Mouse (Mus musculus): ENCODE results near the gene Gm48552. TPM values are rescaled to one million over a fixed set of nuclear protein-coding genes. Genes with fewer than 3 reads are reported as not detected.

The Gm48552 gene
- polyA plus RNA-seq, 1 experiment from 2014 or later: 0.77 TPM

DNA sequence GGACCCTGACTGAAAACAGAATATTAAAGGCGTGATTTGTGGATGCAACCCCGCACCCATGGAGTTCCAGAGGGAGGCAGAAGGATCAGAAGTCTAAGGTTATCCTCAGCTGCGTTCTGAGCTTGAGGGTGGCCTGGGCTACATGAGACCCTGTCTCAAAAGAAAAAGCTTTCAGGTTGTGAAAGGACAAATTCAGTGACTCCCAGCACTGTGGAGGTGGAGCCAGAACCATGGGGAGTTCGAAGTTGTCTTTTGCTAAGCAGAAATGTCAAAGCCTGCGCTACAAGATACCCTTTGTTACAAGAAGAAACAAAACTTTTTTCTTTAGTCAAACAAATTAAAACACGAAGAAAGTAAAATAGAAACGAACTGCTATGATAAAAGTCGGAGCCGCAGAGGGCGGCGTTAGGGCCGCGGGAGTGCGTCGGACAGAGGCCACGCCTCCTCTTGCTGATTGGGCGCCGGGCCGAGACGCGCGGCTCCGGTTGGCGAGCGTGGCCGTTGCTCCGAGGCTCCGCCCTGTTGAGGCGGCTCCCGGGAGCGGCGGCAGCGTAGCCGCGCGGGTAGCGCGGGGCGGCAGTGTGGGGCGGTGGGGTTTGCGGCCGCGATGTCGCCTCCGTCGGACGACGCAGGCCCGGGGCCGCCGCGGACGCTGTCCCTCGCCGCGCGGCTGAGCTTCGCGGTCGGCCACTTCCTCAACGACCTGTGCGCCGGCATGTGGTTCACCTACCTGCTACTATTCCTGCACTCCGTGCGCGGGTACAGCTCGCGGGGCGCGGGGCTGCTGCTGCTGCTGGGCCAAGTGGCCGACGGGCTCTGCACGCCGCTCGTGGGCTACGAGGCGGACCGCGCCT lies 31.6 kb upstream of the Gm48552 start, which contains the start of gene Mfsd12:
Mfsd12 (plus strand) TSS at position 501 of the 854 bp plus-strand sequence.
- Histone ChIP-seq H3K4me2 (ENCODE audit: low read depth, low read length) (peak within 1 kb of the TSS; percentile 98), H3K36me3 (ENCODE audit: control insufficient read depth, insufficient read depth, low read length) (no peaks in the 10 kb centered on the region), H3K4me3 (ENCODE audit: low read depth, low read length) (peak within 1 kb of the TSS; percentile 81), H3K27me3 (replicated peaks; ENCODE audit: control insufficient read depth, insufficient read depth, low read length) (no peaks in the 10 kb centered on the region), H3K27ac (replicated peaks; ENCODE audit: low read depth, low read length) (no peak within 1 kb of the TSS), H3K9ac (ENCODE audit: low read depth, low read length) (peak within 1 kb of the TSS; percentile 83), H3K9me3 (ENCODE audit: control insufficient read depth, low read length) (no peaks in the 10 kb centered on the region), H3K4me1 (ENCODE audit: control insufficient read depth, insufficient read depth, low read length) (peaks cover 10% of the 10 kb centered on the region)
- peak; percentile 93 for ATAC-seq (ENCODE audit: low read depth)
- WGBS: 3% methylated on average over 38 of the region's 79 CpGs
- DNase-seq (ENCODE audit: low spot score): peak; percentile 95

DNA sequence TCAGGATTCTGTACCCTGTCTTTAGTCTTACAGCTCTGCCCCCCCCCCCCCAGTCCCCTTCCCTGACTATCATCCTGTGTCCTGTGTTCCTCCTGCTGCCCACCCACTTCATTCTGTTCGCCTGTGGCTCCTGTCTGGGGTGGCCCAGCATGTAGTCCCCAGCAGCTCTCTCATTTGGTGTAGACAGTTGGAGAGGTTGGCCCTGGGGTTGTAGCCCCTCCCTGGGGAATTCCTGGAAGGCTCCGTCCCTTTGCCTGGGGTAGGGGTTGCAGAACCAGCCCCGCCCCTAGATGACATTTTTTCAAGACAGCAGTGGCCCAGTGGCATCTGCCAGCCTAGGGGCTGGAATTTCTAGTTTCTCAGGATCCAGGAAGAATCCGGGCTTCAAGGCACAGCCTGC lies 30.6 kb upstream of the Gm48552 start:
- Histone ChIP-seq H3K4me3 (ENCODE audit: low read depth, low read length) (peak overlapping the region; percentile 81), H3K27ac (replicated peaks; ENCODE audit: low read depth, low read length) (no peak overlapping the region), H3K4me2 (ENCODE audit: low read depth, low read length) (peak overlapping the region; percentile 98), H3K9me3 (ENCODE audit: control insufficient read depth, low read length) (no peaks in the 10 kb centered on the region), H3K9ac (ENCODE audit: low read depth, low read length) (peak overlapping the region; percentile 83), H3K27me3 (replicated peaks; ENCODE audit: control insufficient read depth, insufficient read depth, low read length) (peaks cover 7% of the 10 kb centered on the region), H3K4me1 (ENCODE audit: control insufficient read depth, insufficient read depth, low read length) (peaks cover 10% of the 10 kb centered on the region), H3K36me3 (ENCODE audit: control insufficient read depth, insufficient read depth, low read length) (0 out of 2 replicates have a peak, but pooled peaks cover 6% of the 10 kb centered on the region)
- no peak for ATAC-seq (ENCODE audit: low read depth)
- DNase-seq (ENCODE audit: low spot score): peak; percentile 56
- WGBS: 25% methylated on average over 4 of the region's 4 CpGs

DNA sequence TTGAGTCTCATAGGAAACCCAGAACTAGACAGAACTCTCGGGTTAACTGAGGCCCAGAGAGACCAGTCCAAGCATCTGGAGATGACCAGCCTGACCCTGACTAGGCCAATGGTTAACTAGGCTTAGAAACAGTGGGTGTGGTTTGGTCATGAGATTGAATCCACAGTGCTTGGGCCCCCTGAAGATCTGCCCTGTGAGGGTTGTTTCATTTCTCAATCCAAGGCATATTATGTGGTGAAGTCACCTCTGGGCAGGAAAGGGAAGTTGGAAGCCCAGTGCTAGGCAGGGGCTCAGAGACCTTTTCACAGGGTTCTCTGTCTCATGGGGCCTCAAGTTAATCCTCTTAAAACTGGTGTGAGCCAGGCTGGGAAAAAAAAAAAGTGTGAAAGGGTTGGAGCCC lies 30.0 kb upstream of the Gm48552 start:
- Histone ChIP-seq H3K4me2 (ENCODE audit: low read depth, low read length) (peak overlapping the region; percentile 98; the same call in 1 of the 2 replicates), H3K27ac (replicated peaks; ENCODE audit: low read depth, low read length) (no peak overlapping the region)
- 61% methylated on average over 1 of the region's 1 CpGs for WGBS

DNA sequence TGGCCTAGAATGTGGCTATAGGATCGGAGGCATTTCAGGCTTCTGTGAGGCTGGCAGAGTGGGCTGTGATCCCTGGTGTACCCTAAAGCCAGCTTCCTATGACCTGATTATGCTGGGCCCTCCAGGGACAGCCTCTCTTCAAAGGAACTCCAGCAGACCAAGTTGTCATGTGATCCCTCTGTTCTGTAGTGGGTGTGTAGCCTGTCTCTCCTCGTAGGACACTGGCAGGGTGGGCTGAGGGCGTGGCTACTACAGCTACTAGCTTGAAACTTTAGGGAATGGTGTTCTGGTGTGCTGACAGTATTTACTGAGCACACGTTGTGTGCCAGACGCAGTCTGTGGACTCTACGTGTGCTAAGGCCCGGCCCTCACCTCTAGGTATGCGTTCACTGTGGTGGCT lies 28.1 kb upstream of the Gm48552 start:
- WGBS: 59% methylated on average over 8 of the region's 8 CpGs
- H3K4me1 ChIP-seq (ENCODE audit: control insufficient read depth, insufficient read depth, low read length): peaks cover 27% of the 10 kb centered on the region
- no peaks in the 10 kb centered on the region for H3K9me3 ChIP-seq (ENCODE audit: control insufficient read depth, low read length)
- ATAC-seq (ENCODE audit: low read depth) (no peak), DNase-seq (ENCODE audit: low spot score) (no peak)
- no peak overlapping the region for H3K27ac ChIP-seq (replicated peaks; ENCODE audit: low read depth, low read length)
- no peak overlapping the region for H3K9ac ChIP-seq (ENCODE audit: low read depth, low read length)
- no peak overlapping the region for H3K4me3 ChIP-seq (ENCODE audit: low read depth, low read length)
- H3K36me3 ChIP-seq (ENCODE audit: control insufficient read depth, insufficient read depth, low read length): 0 out of 2 replicates have a peak, but pooled peaks cover 6% of the 10 kb centered on the region
- no peak overlapping the region for H3K4me2 ChIP-seq (ENCODE audit: low read depth, low read length)
- peaks cover 20% of the 10 kb centered on the region for H3K27me3 ChIP-seq (replicated peaks; ENCODE audit: control insufficient read depth, insufficient read depth, low read length)

More for the DNA sequence above, 30.0 kb upstream of the Gm48552 start:
- Histone ChIP-seq H3K9me3 (ENCODE audit: control insufficient read depth, low read length) (no peaks in the 10 kb centered on the region), H3K27me3 (replicated peaks; ENCODE audit: control insufficient read depth, insufficient read depth, low read length) (peaks cover 13% of the 10 kb centered on the region), H3K4me3 (ENCODE audit: low read depth, low read length) (peak overlapping the region; percentile 81; the same call in 1 of the 2 replicates), H3K36me3 (ENCODE audit: control insufficient read depth, insufficient read depth, low read length) (0 out of 2 replicates have a peak, but pooled peaks cover 6% of the 10 kb centered on the region), H3K9ac (ENCODE audit: low read depth, low read length) (peak overlapping the region; percentile 83), H3K4me1 (ENCODE audit: control insufficient read depth, insufficient read depth, low read length) (peaks cover 15% of the 10 kb centered on the region)
- DNase-seq (ENCODE audit: low spot score) (no peak), ATAC-seq (ENCODE audit: low read depth) (no peak)

DNA sequence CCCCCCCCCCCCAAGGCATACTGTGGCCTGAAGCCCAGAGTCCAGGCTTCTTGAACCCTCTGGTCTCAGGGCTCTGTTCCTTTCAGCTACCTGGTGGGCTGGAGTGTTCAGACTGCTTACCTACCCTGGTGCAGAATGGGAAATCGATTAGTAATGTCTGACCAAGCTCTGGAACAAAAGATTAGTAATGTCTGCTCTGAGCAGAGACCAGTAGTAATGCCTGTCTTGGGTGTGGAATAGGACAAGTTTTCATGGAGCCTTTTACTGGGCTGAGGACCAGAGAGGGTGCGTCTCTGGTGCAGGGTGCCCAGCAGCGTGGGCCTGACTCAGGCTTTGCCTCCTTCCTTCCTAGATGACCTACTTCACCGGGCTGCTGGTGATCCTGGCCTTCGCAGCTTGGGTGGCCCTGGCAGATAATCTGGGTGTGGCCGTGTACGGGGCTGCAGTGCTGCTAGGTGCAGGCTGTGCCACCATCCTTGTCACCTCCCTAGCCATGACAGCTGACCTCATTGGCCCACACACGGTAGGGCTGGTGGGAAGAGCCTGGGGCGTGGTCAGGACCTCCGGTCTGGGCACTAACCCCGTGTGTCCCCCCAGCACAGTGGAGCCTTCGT lies 26.4 kb upstream of the Gm48552 start:
- no peak overlapping the region for H3K4me2 ChIP-seq (ENCODE audit: low read depth, low read length)
- WGBS: 66% methylated on average over 12 of the region's 12 CpGs
- no peak for ATAC-seq (ENCODE audit: low read depth)

DNA sequence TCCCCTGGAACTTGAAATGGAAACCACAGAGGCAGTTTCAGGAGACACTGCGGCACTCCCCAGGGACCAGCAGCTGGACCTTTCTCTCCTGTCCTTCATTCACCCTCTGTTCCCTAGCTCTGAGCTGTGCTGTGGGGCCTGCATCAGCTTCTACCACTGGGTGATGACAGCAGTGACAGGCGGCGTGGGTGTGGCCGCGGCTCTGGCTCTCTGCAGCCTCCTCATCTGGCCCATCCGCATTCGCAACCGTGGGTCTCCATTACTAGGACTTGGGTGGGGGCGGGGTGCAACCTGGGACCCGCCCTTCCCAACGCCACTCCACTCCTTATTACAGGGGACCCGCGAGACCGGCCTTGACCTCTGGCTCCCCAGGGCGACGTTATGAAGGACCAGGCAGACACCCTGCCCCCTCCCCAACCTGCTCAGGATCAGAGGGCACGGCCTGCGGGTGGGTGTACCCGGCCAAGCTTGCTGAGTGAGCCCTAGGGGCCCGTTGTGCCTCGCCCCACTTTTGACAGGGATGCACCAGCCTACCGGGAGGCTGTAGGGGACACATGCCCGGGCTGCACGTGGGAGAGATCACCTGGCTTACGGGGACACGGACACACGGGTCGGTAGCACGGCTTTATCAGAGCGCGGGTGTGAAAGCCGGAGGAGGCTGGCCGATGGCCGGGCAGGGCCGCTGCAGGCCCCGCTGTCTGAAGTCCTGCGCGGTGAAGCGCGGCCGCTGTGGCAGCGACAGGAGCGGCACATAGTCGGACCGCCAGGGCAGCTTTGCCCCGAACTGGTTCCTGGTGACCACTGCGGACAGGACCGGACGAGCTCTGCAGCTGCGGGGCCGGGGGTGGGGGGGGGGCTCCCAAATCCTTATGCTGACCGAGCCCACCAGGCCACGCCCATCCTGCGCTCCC lies 25.1 kb upstream of the Gm48552 start:
- Histone ChIP-seq H3K4me1 (ENCODE audit: control insufficient read depth, insufficient read depth, low read length) (peaks cover 20% of the 10 kb centered on the region), H3K36me3 (ENCODE audit: control insufficient read depth, insufficient read depth, low read length) (peaks cover 35% of the 10 kb centered on the region), H3K9ac (ENCODE audit: low read depth, low read length) (peak overlapping the region; percentile 55), H3K27me3 (replicated peaks; ENCODE audit: control insufficient read depth, insufficient read depth, low read length) (peaks cover 20% of the 10 kb centered on the region), H3K4me3 (ENCODE audit: low read depth, low read length) (peak overlapping the region; percentile 35), H3K4me2 (ENCODE audit: low read depth, low read length) (peak overlapping the region; percentile 56), H3K9me3 (ENCODE audit: control insufficient read depth, low read length) (no peaks in the 10 kb centered on the region), H3K27ac (replicated peaks; ENCODE audit: low read depth, low read length) (no peak overlapping the region)
- no peak for ATAC-seq (ENCODE audit: low read depth)
- no peak for DNase-seq (ENCODE audit: low spot score)
- WGBS: 14% methylated on average over 31 of the region's 54 CpGs

More for the DNA sequence above, 26.4 kb upstream of the Gm48552 start:
- no peak overlapping the region for H3K27ac ChIP-seq (replicated peaks; ENCODE audit: low read depth, low read length)
- DNase-seq (ENCODE audit: low spot score): no peak
- peaks cover 23% of the 10 kb centered on the region for H3K36me3 ChIP-seq (ENCODE audit: control insufficient read depth, insufficient read depth, low read length)
- H3K4me1 ChIP-seq (ENCODE audit: control insufficient read depth, insufficient read depth, low read length): peaks cover 27% of the 10 kb centered on the region
- no peak overlapping the region for H3K9ac ChIP-seq (ENCODE audit: low read depth, low read length)
- no peaks in the 10 kb centered on the region for H3K9me3 ChIP-seq (ENCODE audit: control insufficient read depth, low read length)
- peaks cover 20% of the 10 kb centered on the region for H3K27me3 ChIP-seq (replicated peaks; ENCODE audit: control insufficient read depth, insufficient read depth, low read length)
- H3K4me3 ChIP-seq (ENCODE audit: low read depth, low read length): no peak overlapping the region

DNA sequence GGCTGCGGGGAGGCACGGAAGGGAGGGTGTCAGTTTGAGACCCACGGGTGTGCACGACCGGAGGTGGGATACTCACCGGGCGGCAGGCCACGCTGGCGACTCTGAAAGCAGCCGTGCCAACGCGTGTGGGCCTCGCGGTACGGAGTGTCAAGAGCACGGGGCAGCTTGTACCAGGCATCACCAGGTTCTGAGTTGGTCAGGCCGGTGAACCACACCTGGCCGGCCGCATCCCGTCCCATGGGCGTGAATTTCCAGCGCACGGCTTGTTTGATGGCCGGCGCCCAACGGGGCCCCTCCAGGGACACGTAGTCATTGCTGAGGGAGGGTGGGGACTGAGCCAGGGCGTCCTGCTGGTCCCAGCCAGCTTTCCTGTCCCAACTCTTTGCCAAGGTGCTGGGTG lies 24.1 kb upstream of the Gm48552 start:
- Histone ChIP-seq H3K4me2 (ENCODE audit: low read depth, low read length) (peak overlapping the region; percentile 56), H3K27ac (replicated peaks; ENCODE audit: low read depth, low read length) (no peak overlapping the region), H3K27me3 (replicated peaks; ENCODE audit: control insufficient read depth, insufficient read depth, low read length) (peaks cover 20% of the 10 kb centered on the region), H3K4me3 (ENCODE audit: low read depth, low read length) (peak overlapping the region; percentile 35), H3K36me3 (ENCODE audit: control insufficient read depth, insufficient read depth, low read length) (peaks cover 45% of the 10 kb centered on the region), H3K9ac (ENCODE audit: low read depth, low read length) (peak overlapping the region; percentile 55), H3K9me3 (ENCODE audit: control insufficient read depth, low read length) (no peaks in the 10 kb centered on the region), H3K4me1 (ENCODE audit: control insufficient read depth, insufficient read depth, low read length) (peaks cover 17% of the 10 kb centered on the region)
- WGBS: 17% methylated on average over 20 of the region's 28 CpGs
- ATAC-seq (ENCODE audit: low read depth): no peak
- no peak for DNase-seq (ENCODE audit: low spot score)

DNA sequence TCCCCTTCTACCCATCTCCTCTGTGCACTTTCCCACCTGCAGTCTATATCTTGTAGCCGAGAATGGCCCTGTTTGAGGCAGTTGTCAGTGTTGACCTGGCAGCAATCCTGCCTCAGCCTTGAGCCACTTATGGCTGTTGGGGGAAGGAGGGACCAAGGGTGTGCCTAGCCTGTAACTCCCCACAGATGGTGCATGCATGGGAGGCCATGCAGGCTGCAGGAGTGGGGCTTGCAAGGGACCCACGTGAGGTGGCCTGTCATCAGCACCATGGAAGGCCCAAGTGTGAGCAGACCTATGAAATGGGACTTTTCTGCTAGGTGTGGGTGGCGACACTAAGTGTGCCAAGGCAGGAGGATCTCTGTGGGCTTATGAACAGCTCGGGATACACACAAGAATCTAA lies 23.7 kb upstream of the Gm48552 start:
- WGBS: 28% methylated on average over 4 of the region's 4 CpGs
- ATAC-seq (ENCODE audit: low read depth) (peak; percentile 10; the same call in 1 of the 2 replicates), DNase-seq (ENCODE audit: low spot score) (no peak)
- H3K4me2 ChIP-seq (ENCODE audit: low read depth, low read length): peak overlapping the region; percentile 56; the same call in 1 of the 2 replicates
- no peak overlapping the region for H3K9ac ChIP-seq (ENCODE audit: low read depth, low read length)
- H3K9me3 ChIP-seq (ENCODE audit: control insufficient read depth, low read length): no peaks in the 10 kb centered on the region
- H3K36me3 ChIP-seq (ENCODE audit: control insufficient read depth, insufficient read depth, low read length): peaks cover 49% of the 10 kb centered on the region
- peaks cover 17% of the 10 kb centered on the region for H3K4me1 ChIP-seq (ENCODE audit: control insufficient read depth, insufficient read depth, low read length)
- peaks cover 20% of the 10 kb centered on the region for H3K27me3 ChIP-seq (replicated peaks; ENCODE audit: control insufficient read depth, insufficient read depth, low read length)
- no peak overlapping the region for H3K27ac ChIP-seq (replicated peaks; ENCODE audit: low read depth, low read length)
- no peak overlapping the region for H3K4me3 ChIP-seq (ENCODE audit: low read depth, low read length)
